Mouse (Mus musculus): Measurements from ENCODE around the gene Cenpo.

GRCm38 (mm10) chr12:4243805-4244204 is 9.7 kb upstream of the Cenpo start:
- TF ChIP-seq CTCF (IDR thresholded peaks at IDR 0.05; ENCODE audit: control insufficient read depth, insufficient read depth, low read length) = no peak
- TF ChIP-seq POLR2A (IDR thresholded peaks at IDR 0.05; ENCODE audit: borderline replicate concordance, control insufficient read depth, low read depth, low read length) = no peak
